Mouse (Mus musculus) lung, embryonic 16.5 days (tissue): ENCODE data around the gene Pla2g4e. TPM values are rescaled to one million over a fixed set of nuclear protein-coding genes. Genes with fewer than 3 reads are reported as not detected.
A peak's percentile ranks its signal among the peaks of the same experiment; 100 is the strongest.

Experiments used
- ATAC-seq: fragments of 200-750 bp; cut with Nextera tagmentation; 2 replicates; pipeline ENCODE4 v1.8.0; 2017; ENCODE audit warnings: low read depth, mild to moderate bottlenecking, moderate library complexity
- H3K27ac ChIP-seq: fragments of 300-500 bp; sonication (generic); 2 replicates; pipeline ENCODE4 v1.5.1; 2014; ENCODE audit warnings: mild to moderate bottlenecking, control low read depth, low read length
- H3K27me3 ChIP-seq: fragments of 300-500 bp; sonication (generic); 2 replicates; pipeline ENCODE4 v1.6.1; 2014; ENCODE audit warnings: low read depth, low read length, mixed read lengths; ENCODE audit not compliant: control insufficient read depth, insufficient read depth
- H3K36me3 ChIP-seq: fragments of 300-500 bp; sonication (generic); 2 replicates; pipeline ENCODE4 v1.6.1; 2014; ENCODE audit warnings: low read length; ENCODE audit not compliant: control insufficient read depth, insufficient read depth
- H3K4me1 ChIP-seq: fragments of 300-500 bp; sonication (generic); replicated peaks from 2 replicates; pipeline ENCODE4 v1.6.1; 2014; ENCODE audit warnings: low read length, mixed read lengths; ENCODE audit not compliant: control insufficient read depth, insufficient read depth
- H3K4me2 ChIP-seq: fragments of 300-500 bp; sonication (generic); 2 replicates; pipeline ENCODE4 v1.6.1; 2014; ENCODE audit warnings: low read depth, low read length, control low read depth
- H3K4me3 ChIP-seq: fragments of 300-500 bp; sonication (generic); 2 replicates; pipeline ENCODE4 v1.5.1; 2014; ENCODE audit warnings: mild to moderate bottlenecking, low read length, control low read depth
- H3K9ac ChIP-seq: fragments of 300-500 bp; sonication (generic); 2 replicates; pipeline ENCODE4 v1.6.1; 2014; ENCODE audit warnings: low read length, control low read depth
- H3K9me3 ChIP-seq: fragments of 300-500 bp; sonication (generic); 2 replicates; pipeline ENCODE4 v1.6.1; 2016; ENCODE audit warnings: low read length; ENCODE audit not compliant: control insufficient read depth
- WGBS: fragments of 180-500 bp; shearing (Covaris S2); extraction: QIAGEN DNeasy Blood & Tissue Kit; methylation state at CpG from one replicate; pipeline ENCODE4 v1.1.7; 2014; 5-methylcytosine and 5-hydroxymethylcytosine counted together
- polyA plus RNA-seq: library from polyadenylated mRNA; unstranded; fragments of >200 nt; fragmentation: Nextera tagmentation; extraction: Ambion mirVana; gene quantifications from 2 replicates; pipeline ENCODE4 v1.2.1, GENCODE M21; 2015

Gene Pla2g4e
- polyA plus RNA-seq, 1 experiment from 2014 or later = 0.08 TPM

GRCm38 (mm10) chr2:120173718-120174117, 71.4 kb downstream of the Pla2g4e start:
- Histone ChIP-seq H3K27ac (no peak overlapping the region), H3K9ac (no peak overlapping the region), H3K4me3 (no peak overlapping the region), H3K4me2 (peak overlapping the region; percentile 12; the same call in 1 of the 2 replicates), H3K36me3 (no peaks in the 10 kb centered on the region), H3K4me1 (no peaks in the 10 kb centered on the region), H3K27me3 (no peaks in the 10 kb centered on the region), H3K9me3 (no peaks in the 10 kb centered on the region)
- ATAC-seq = no peak
- WGBS = 12% methylated on average over 10 of the region's 10 CpGs

GRCm38 (mm10) chr2:120171362-120171761, 73.8 kb downstream of the Pla2g4e start:
- 89% methylated on average over 7 of the region's 7 CpGs for WGBS
- no peak overlapping the region for H3K4me3 ChIP-seq
- no peak overlapping the region for H3K4me2 ChIP-seq
- no peaks in the 10 kb centered on the region for H3K9me3 ChIP-seq
- H3K27ac ChIP-seq = no peak overlapping the region
- no peak for ATAC-seq
- no peak overlapping the region for H3K9ac ChIP-seq
- H3K27me3 ChIP-seq = no peaks in the 10 kb centered on the region
- H3K4me1 ChIP-seq = no peaks in the 10 kb centered on the region
- H3K36me3 ChIP-seq = no peaks in the 10 kb centered on the region

- Histone ChIP-seq H3K4me3 (no peak overlapping the region), H3K36me3 (no peaks in the 10 kb centered on the region), H3K27me3 (no peaks in the 10 kb centered on the region), H3K4me2 (no peak overlapping the region), H3K9me3 (no peaks in the 10 kb centered on the region), H3K9ac (no peak overlapping the region), H3K4me1 (no peaks in the 10 kb centered on the region), H3K27ac (no peak overlapping the region)
- ATAC-seq = 0 out of 2 replicates have a peak, but pooled peaks have one; percentile 23
- WGBS = 40% methylated on average over 1 of the region's 1 CpGs
Measured at GRCm38 (mm10) chr2:120170726-120171125, 74.4 kb downstream of the Pla2g4e start.

GRCm38 (mm10) chr2:120169382-120169781, 75.8 kb downstream of the Pla2g4e start:
- 80% methylated on average over 3 of the region's 3 CpGs for WGBS
- H3K4me3 ChIP-seq = no peak overlapping the region
- ATAC-seq = no peak
- H3K4me2 ChIP-seq = no peak overlapping the region
- H3K4me1 ChIP-seq = no peaks in the 10 kb centered on the region
- no peak overlapping the region for H3K9ac ChIP-seq
- H3K27me3 ChIP-seq = no peaks in the 10 kb centered on the region
- no peaks in the 10 kb centered on the region for H3K9me3 ChIP-seq
- no peaks in the 10 kb centered on the region for H3K36me3 ChIP-seq
- H3K27ac ChIP-seq = no peak overlapping the region

- WGBS = 84% methylated on average over 8 of the region's 8 CpGs
- no peaks in the 10 kb centered on the region for H3K36me3 ChIP-seq
- no peaks in the 10 kb centered on the region for H3K4me1 ChIP-seq
- no peak overlapping the region for H3K27ac ChIP-seq
- H3K27me3 ChIP-seq = no peaks in the 10 kb centered on the region
- ATAC-seq = no peak
- H3K9me3 ChIP-seq = no peaks in the 10 kb centered on the region
- H3K9ac ChIP-seq = no peak overlapping the region
- H3K4me3 ChIP-seq = no peak overlapping the region
- no peak overlapping the region for H3K4me2 ChIP-seq
Measured at GRCm38 (mm10) chr2:120167763-120168162, 77.4 kb downstream of the Pla2g4e start.

- ATAC-seq = no peak
- Histone ChIP-seq H3K36me3 (no peaks in the 10 kb centered on the region), H3K9me3 (no peaks in the 10 kb centered on the region), H3K4me3 (no peak overlapping the region), H3K4me1 (no peaks in the 10 kb centered on the region), H3K27me3 (no peaks in the 10 kb centered on the region), H3K9ac (no peak overlapping the region), H3K27ac (no peak overlapping the region), H3K4me2 (no peak overlapping the region)
- 77% methylated on average over 10 of the region's 10 CpGs for WGBS
Measured at GRCm38 (mm10) chr2:120165474-120165873, 79.7 kb downstream of the Pla2g4e start.

GRCm38 (mm10) chr2:120159434-120159833, 85.7 kb downstream of the Pla2g4e start:
- no peak overlapping the region for H3K4me2 ChIP-seq
- no peak overlapping the region for H3K4me3 ChIP-seq
- 81% methylated on average over 2 of the region's 2 CpGs for WGBS
- H3K27me3 ChIP-seq = no peaks in the 10 kb centered on the region
- no peak overlapping the region for H3K9ac ChIP-seq
- ATAC-seq = no peak
- no peaks in the 10 kb centered on the region for H3K9me3 ChIP-seq
- H3K4me1 ChIP-seq = peaks cover 2% of the 10 kb centered on the region; the same call in 1 of the 2 replicates
- H3K27ac ChIP-seq = peak overlapping the region; percentile 29
- H3K36me3 ChIP-seq = no peaks in the 10 kb centered on the region

GRCm38 (mm10) chr2:120158846-120159245, 86.3 kb downstream of the Pla2g4e start:
- peaks cover 2% of the 10 kb centered on the region; the same call in 1 of the 2 replicates for H3K4me1 ChIP-seq
- no peaks in the 10 kb centered on the region for H3K27me3 ChIP-seq
- no peak for ATAC-seq
- H3K27ac ChIP-seq = no peak overlapping the region
- WGBS = 31% methylated on average over 1 of the region's 1 CpGs
- H3K4me2 ChIP-seq = no peak overlapping the region
- H3K9ac ChIP-seq = no peak overlapping the region
- H3K9me3 ChIP-seq = no peaks in the 10 kb centered on the region
- H3K4me3 ChIP-seq = no peak overlapping the region
- no peaks in the 10 kb centered on the region for H3K36me3 ChIP-seq

GRCm38 (mm10) chr2:120158016-120158415, 87.1 kb downstream of the Pla2g4e start:
- no peaks in the 10 kb centered on the region for H3K36me3 ChIP-seq
- no peak overlapping the region for H3K4me2 ChIP-seq
- H3K27ac ChIP-seq = 0 out of 2 replicates have a peak overlapping the region, but pooled peaks have one; percentile 44
- no peak overlapping the region for H3K9ac ChIP-seq
- ATAC-seq = no peak
- peaks cover 8% of the 10 kb centered on the region; the same call in 1 of the 2 replicates for H3K4me1 ChIP-seq
- H3K9me3 ChIP-seq = no peaks in the 10 kb centered on the region
- no peaks in the 10 kb centered on the region for H3K27me3 ChIP-seq
- no peak overlapping the region for H3K4me3 ChIP-seq
- 47% methylated on average over 5 of the region's 5 CpGs for WGBS

- no peak overlapping the region for H3K4me2 ChIP-seq
- H3K4me1 ChIP-seq = peaks cover 8% of the 10 kb centered on the region; the same call in 1 of the 2 replicates
- H3K27ac ChIP-seq = no peak overlapping the region
- no peaks in the 10 kb centered on the region for H3K27me3 ChIP-seq
- ATAC-seq = no peak
- H3K9ac ChIP-seq = no peak overlapping the region
- no peaks in the 10 kb centered on the region for H3K36me3 ChIP-seq
- H3K9me3 ChIP-seq = no peaks in the 10 kb centered on the region
- H3K4me3 ChIP-seq = no peak overlapping the region
- 72% methylated on average over 2 of the region's 2 CpGs for WGBS
Measured at GRCm38 (mm10) chr2:120157606-120158005, 87.5 kb downstream of the Pla2g4e start.
